Mouse (Mus musculus) thymus, postnatal 10 days (tissue): ENCODE measurements at regions not wholly inside any gene's neighbourhood (a gene's known extent, or its start where the extent isn't known, plus 50 kb on each side); places are given as distances from the start of the nearest gene placed in this dataset.

Source experiments
- DNase-seq, 2 experiments: peaks; one replicate each; pipeline ENCODE4 v3.0.0; 2021; ENCODE audit warnings: low spot score in 2 of 2

- no peak for DNase-seq
These were observed 103.3 kb upstream of the Tsc22d2 start for GRCm38 (mm10) chr3:58311104-58311685.

DNA sequence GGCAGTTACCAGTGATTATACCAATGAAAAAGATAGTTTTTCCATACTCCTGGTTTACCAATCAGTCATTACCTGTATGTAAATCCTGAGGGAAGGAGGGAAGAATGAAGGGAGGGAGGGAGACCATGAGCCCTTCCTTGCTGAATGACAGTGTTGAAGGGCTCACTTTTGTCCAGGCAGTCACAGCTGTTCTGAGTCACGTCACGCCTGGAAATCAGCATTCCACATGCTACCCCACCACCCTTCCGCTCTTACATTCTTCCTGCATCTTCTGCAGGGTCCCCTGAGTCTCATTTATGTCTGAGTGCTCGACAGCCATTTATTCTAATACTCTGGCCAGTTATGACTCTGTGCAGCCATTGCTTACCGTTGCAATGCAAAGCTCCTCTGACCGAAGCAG, 101.9 kb upstream of the Tsc22d2 start:
- DNase-seq: no peak

DNA sequence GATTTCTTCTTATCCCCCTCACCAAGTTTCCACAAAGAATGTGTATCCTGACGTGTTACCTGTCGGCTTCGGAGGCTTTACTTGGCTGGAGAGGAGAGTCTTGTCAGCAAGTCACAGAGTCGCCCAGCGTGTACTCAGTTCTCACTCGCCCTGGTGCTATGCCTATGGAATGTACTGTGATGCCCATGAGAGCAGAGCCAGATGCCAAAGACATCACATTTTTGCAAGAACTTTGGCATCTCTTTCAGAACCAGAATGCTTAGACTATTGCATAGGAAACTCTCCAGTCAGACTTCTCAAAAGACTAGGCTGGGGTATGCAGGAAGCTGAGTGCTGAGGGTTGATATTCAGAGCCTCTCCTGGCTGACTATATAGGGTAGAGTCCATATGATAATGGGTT, 99.3 kb upstream of the Tsc22d2 start:
- no peak for DNase-seq

- no peak for DNase-seq
These were observed 97.3 kb upstream of the Tsc22d2 start for GRCm38 (mm10) chr3:58317240-58317639.

DNA sequence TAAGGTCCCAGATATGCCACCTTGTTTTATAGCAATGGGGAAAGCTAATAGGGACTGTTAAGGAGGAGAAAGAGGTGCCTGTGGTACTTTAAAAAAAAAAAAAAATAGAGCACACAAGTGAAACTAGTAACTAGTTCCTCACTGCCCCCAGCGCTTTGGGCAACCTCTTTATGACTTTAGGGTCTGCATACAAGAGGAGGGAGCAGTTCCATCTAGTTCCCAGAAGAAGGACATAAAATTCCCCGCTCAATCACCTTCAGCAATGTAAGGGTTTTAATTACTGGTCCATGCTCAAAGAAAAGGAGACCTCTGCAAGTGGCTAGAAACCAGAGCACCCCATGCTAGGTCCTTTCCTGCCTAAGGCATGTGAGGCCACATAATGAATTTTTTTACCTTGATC, 95.8 kb upstream of the Tsc22d2 start:
- no peak for DNase-seq

DNA sequence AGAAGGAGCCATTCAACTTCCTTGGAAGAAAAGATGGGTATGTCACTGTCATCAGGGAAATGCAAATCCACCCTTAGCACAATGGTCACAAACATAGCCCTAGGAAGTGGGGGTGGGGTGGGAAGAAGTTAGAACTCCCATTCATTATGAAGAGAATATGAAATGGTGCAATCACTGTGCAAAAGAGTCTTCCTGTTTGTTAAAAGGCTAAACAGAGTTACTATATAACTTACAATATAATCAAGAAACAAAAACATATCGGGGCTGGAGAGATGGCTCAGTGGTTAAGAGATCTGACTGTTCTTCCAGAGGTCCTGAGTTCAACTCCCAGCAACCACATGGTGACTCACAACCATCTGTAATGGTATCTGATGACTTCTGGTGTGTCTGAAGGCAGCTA, 95.1 kb upstream of the Tsc22d2 start:
- DNase-seq: no peak

GRCm38 (mm10) chr3:58320812-58321211, 93.7 kb upstream of the Tsc22d2 start:
- DNase-seq: no peak

DNA sequence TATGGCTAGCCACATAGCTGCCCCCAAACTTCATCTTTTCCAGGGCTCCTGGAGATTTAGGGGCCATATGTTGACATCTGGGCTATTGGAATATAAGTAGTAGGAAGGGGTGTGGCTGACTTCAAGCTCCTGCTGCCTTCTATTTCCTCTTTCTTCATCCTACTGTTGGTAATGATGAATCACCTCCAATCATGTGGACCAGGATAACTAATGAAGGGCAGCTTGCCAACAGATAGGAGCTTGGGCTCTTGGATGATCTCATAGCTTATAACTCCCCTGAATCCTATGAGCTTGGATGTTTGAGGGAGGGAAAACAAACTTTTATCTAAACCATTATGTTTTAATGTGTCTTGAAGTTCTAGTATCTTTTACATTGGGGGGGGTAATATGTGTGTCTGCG, 92.2 kb upstream of the Tsc22d2 start:
- no peak for DNase-seq

- DNase-seq: no peak
These were observed 86.8 kb upstream of the Tsc22d2 start for GRCm38 (mm10) chr3:58327721-58328120.

DNA sequence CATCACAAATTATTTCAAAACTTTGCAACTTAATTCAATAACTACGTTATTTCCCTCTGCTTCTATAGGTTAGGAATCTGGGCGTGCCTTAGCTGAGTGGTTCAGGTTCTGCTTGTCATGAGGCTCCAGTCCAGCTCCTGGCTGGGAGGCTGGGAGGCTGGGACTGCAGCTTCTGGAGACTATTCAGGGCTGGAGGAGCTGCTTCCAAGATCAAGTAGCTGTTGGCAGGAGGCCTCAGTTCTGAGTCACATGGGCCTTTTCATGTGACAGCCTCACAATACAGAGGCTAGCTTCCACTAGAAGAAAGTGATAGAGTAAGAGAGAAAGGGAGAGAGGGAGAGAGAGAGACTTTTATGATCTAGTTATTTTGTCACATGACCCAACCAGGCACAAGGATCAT, 84.3 kb upstream of the Tsc22d2 start:
- DNase-seq: no peak

- no peak for DNase-seq
These were observed 80.5 kb upstream of the Tsc22d2 start for GRCm38 (mm10) chr3:58333997-58334396.

DNA sequence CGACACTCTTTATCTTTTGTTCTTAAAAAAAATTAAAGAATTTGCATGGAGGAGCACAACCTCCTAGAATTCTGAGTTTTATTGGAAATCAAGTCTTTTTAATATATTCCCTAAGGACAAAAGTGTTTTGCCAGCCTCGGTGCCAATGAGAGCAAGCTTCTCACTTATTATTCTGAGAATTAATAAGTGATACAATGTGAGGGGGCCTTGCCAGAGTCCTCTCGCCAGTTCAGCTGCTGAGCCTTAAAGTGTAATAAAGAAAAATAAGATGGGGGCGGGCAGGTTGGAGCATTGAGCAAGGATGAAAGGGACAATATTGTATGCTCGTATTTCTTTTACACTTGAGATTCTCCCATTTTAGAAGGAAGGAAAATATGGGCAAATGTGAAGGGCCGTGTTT, 79.2 kb upstream of the Tsc22d2 start:
- no peak for DNase-seq

DNA sequence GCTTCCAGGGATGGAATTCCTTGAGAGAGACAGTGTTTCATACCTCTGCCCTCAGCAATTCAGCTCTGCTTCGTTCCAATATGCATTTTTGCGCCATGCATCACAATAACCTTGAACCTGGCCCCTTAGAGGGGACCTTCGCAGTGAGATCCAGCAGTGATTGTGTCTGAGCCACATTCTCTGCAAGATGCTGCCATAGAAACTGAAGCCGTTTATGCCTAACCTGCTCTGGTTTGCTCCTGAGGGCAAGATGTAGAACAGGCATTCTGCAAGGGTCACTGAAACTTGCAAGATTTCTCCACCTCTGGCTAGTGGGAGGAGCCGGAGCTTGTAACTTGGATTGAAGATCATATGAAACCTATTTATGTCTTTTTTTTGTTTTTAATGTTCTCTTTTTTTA, 78.4 kb upstream of the Tsc22d2 start:
- no peak for DNase-seq

- DNase-seq: no peak
These were observed 77.9 kb upstream of the Tsc22d2 start for GRCm38 (mm10) chr3:58336590-58336989.

- no peak for DNase-seq
These were observed 75.5 kb upstream of the Tsc22d2 start for GRCm38 (mm10) chr3:58338976-58339375.

DNA sequence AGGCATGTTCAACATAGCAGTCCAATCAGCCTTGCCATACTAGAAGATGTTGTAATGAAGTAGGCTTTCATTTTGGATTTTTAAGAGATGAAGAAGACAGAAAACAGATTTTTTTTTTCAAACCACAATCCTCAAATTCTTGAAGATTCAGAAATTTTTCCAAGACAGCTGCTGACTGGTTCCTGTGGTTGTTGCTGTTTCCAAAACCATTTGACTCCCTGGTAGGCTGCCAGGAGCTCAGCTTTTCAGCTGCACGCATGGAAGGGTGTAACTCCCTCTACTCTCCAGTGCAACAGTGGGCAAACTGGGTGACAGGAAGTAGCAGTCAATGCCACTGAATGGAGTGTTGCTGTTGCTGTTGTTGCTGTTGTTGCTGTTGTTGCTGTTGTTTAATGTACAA, 72.4 kb upstream of the Tsc22d2 start:
- DNase-seq: no peak

GRCm38 (mm10) chr3:58362563-58362962, 52.0 kb upstream of the Tsc22d2 start:
- no peak for DNase-seq

- no peak for DNase-seq
These were observed 50.0 kb upstream of the Tsc22d2 start for GRCm38 (mm10) chr3:58364526-58364925.
